Mouse (Mus musculus) adrenal gland, postnatal 25 days (tissue): ENCODE measurements around the gene Me1. TPM values are rescaled to one million over a fixed set of nuclear protein-coding genes. Genes with fewer than 3 reads are reported as not detected.
"Not testable (repeated sequence)": the region's sequence is repeated elsewhere in the genome, so short reads cannot be mapped to it uniquely, and the experiment has no call there.

Experiments used
- DNase-seq: peaks from one replicate; pipeline ENCODE4 v3.0.0; 2021; ENCODE audit warnings: mixed read lengths
- total RNA-seq: library from RNA; stranded (reverse); gene quantifications from 2 replicates; pipeline ENCODE4 v1.2.3, GENCODE M21; 2021

The Me1 gene
- total RNA-seq, 1 experiment from 2014 or later: 1,725 TPM

- DNase-seq: not testable (repeated sequence)
These were observed 98.8 kb downstream of the Me1 start for GRCm38 (mm10) chr9:86596983-86597382.

GRCm38 (mm10) chr9:86594357-86594767 lies 101.4 kb downstream of the Me1 start:
- not testable (repeated sequence) for DNase-seq

- no peak for DNase-seq
These were observed 102.8 kb downstream of the Me1 start for GRCm38 (mm10) chr9:86592676-86593668.

GRCm38 (mm10) chr9:86587019-86587795 lies 108.5 kb downstream of the Me1 start:
- DNase-seq: no peak

GRCm38 (mm10) chr9:86583740-86584139 lies 112.0 kb downstream of the Me1 start:
- DNase-seq: peak; percentile 65

GRCm38 (mm10) chr9:86579657-86580056 lies 116.1 kb downstream of the Me1 start:
- DNase-seq: no peak

- no peak for DNase-seq
These were observed 120.6 kb downstream of the Me1 start for GRCm38 (mm10) chr9:86575178-86575577.

GRCm38 (mm10) chr9:86573616-86574303 lies 122.0 kb downstream of the Me1 start:
- no peak for DNase-seq

- peak; percentile 79 for DNase-seq
These were observed 123.0 kb downstream of the Me1 start for GRCm38 (mm10) chr9:86572636-86573291.

- peak; percentile 61 for DNase-seq
These were observed 123.6 kb downstream of the Me1 start for GRCm38 (mm10) chr9:86572196-86572595.

- peak; percentile 98 for DNase-seq
These were observed 124.1 kb downstream of the Me1 start, which contains the start of the genes Pgm3 and Rwdd2a for GRCm38 (mm10) chr9:86571540-86572135. Gene Pgm3, minus strand, starts transcription at chr9:86571842. Gene Rwdd2a, plus strand, starts transcription at chr9:86571991.

- DNase-seq: no peak
These were observed 124.8 kb downstream of the Me1 start for GRCm38 (mm10) chr9:86570946-86571345.

GRCm38 (mm10) chr9:86570261-86570890 lies 125.4 kb downstream of the Me1 start:
- no peak for DNase-seq

GRCm38 (mm10) chr9:86569314-86569910 lies 126.3 kb downstream of the Me1 start:
- no peak for DNase-seq

- DNase-seq: peak; percentile 65
These were observed 135.2 kb downstream of the Me1 start for GRCm38 (mm10) chr9:86560543-86560942.

- no peak for DNase-seq
These were observed 141.1 kb downstream of the Me1 start for GRCm38 (mm10) chr9:86554641-86555040.

GRCm38 (mm10) chr9:86553886-86554285 lies 141.9 kb downstream of the Me1 start:
- DNase-seq: no peak

- no peak for DNase-seq
These were observed 145.0 kb downstream of the Me1 start for GRCm38 (mm10) chr9:86550717-86551116.

- no peak for DNase-seq
These were observed 146.1 kb downstream of the Me1 start for GRCm38 (mm10) chr9:86549637-86550162.

GRCm38 (mm10) chr9:86544559-86544958 lies 151.2 kb downstream of the Me1 start:
- no peak for DNase-seq
